Mouse (Mus musculus): ENCODE measurements around the gene Chn2. TPM values are rescaled to one million over a fixed set of nuclear protein-coding genes. Genes with fewer than 3 reads are reported as not detected.

The Chn2 gene
- polyA plus RNA-seq, 1 experiment: 8.5 TPM

GRCm38 (mm10) chr6:54325246-54325885, 286.0 kb downstream of the Chn2 start, which contains the start of gene Prr15:
Gene Prr15, plus strand, starts transcription at chr6:54325835.
- no peak for DNase-seq
- TF ChIP-seq CTCF (IDR thresholded peaks at IDR 0.05; ENCODE audit: insufficient read depth, low read length) (no peak), POLR2A (IDR thresholded peaks at IDR 0.05; ENCODE audit: borderline replicate concordance, extremely low read depth, low read depth, low read length) (no peak)
- H3K4me3 ChIP-seq (replicated peaks; ENCODE audit: extremely low read depth, low read depth, low read length): peak within 1 kb of the TSS; percentile 76
- WGBS: 15% methylated on average over 3 of the region's 3 CpGs
- no peaks in the 10 kb centered on the region; the same call in 1 of the 2 replicates for H3K4me1 ChIP-seq (ENCODE audit: control insufficient read depth, insufficient read depth, low read length)

DNA sequence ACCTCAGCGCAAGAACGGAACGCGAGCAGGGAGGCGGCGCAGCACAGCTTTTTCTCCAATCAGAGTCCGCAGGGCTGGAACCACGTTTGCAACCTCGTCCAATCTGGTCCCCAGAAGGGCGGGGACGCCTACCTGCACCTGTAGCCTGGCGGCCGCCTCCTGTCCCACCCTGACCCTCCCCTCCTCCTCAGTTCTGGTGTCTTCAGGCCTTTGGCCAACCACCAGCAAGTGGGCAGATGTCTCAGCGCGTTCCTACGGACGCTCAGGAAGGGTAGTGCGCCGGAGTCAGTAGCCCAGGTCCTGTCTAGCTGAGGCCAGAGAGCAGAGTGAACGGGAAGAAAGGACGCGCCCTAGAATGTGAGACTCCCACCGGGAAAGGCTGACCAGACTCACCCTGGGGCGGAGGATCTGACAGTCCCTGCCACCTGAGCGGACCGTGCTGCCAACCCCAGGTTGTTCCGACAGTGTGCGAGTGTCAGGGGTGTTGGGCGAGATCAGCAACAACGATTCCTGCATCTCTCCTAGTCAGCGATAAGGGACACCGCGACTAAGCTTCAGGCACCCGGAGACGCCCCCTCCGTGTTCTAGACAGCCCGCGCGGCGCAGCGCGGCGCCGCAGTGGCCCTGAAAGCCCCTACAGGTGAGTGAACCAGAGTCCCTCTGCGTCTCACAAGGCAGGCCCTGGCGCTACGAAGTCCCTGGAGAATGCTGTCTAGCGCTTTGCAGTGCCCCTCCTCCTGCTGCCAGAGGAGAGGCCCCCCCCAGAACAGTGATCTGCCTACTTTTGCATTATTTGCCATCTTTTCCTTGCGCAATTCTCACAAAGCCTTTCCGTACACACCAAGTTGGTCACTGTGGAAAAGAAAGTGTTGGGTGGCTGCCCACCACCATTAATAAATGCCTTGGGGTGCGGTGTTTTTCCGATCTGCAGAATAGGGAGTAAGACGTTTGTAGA, 287.6 kb downstream of the Chn2 start:
- DNase-seq: peak; percentile 59

DNA sequence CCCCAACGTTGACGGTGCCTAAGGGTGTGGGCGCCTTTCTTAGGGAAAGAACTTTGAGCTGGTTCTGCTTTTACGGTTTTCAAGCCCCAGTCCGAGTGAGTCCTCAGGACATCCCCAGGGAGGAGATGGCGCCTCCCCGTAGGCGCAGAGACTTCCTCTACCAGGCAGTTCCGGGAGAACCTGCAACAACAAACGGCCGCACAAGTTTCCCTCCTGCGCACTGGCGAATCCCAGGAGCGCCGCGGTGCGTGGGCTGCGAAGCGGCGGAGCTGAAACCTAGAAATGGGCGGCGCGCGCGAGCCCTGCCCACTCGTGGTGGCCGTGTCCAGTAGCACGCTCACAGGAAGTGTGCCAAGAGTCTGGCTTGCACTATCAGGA, 288.3 kb downstream of the Chn2 start:
- Histone ChIP-seq H3K4me3 (replicated peaks; ENCODE audit: extremely low read depth, low read depth, low read length) (peak overlapping the region; percentile 76), H3K4me1 (ENCODE audit: control insufficient read depth, insufficient read depth, low read length) (no peaks in the 10 kb centered on the region; the same call in 1 of the 2 replicates)
- peak; percentile 49 for DNase-seq
- peak; percentile 40; the same call in 1 of the 2 replicates for TF ChIP-seq POLR2A (IDR thresholded peaks at IDR 0.05; ENCODE audit: borderline replicate concordance, extremely low read depth, low read depth, low read length)
- no peak for TF ChIP-seq CTCF (IDR thresholded peaks at IDR 0.05; ENCODE audit: insufficient read depth, low read length)
- under 1% methylated on average over 28 of the region's 28 CpGs for WGBS

More for the DNA sequence above, 287.6 kb downstream of the Chn2 start:
- TF ChIP-seq CTCF (IDR thresholded peaks at IDR 0.05; ENCODE audit: insufficient read depth, low read length) (no peak), POLR2A (IDR thresholded peaks at IDR 0.05; ENCODE audit: borderline replicate concordance, extremely low read depth, low read depth, low read length) (peak; percentile 24; the same call in 1 of the 2 replicates)
- WGBS: 1% methylated on average over 53 of the region's 53 CpGs
- H3K4me1 ChIP-seq (ENCODE audit: control insufficient read depth, insufficient read depth, low read length): no peaks in the 10 kb centered on the region; the same call in 1 of the 2 replicates
- H3K4me3 ChIP-seq (replicated peaks; ENCODE audit: extremely low read depth, low read depth, low read length): peak overlapping the region; percentile 76

DNA sequence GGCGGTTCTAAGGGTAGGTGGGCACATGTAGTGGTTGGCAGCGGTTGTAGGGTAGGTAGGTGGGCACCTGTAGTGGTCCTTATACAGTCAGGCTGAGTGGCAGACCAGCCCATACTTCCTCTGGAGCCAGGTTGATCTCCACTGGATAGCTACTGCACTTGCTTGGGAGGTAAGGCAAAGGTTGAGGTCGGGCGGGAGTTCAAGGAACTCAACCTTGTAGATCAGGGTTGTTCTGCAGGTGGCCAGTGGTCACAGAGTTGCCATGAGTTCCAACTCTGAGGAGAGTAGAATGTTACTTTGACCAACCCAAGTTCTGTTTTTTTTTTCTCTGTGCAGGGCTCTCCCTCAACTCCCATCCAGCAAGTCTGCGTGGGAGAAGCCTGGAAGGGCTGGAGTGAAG, 289.4 kb downstream of the Chn2 start:
- Histone ChIP-seq H3K4me3 (replicated peaks; ENCODE audit: extremely low read depth, low read depth, low read length) (no peak overlapping the region), H3K4me1 (ENCODE audit: control insufficient read depth, insufficient read depth, low read length) (no peaks in the 10 kb centered on the region; the same call in 1 of the 2 replicates)
- TF ChIP-seq CTCF (IDR thresholded peaks at IDR 0.05; ENCODE audit: insufficient read depth, low read length): no peak
- no peak for TF ChIP-seq POLR2A (IDR thresholded peaks at IDR 0.05; ENCODE audit: borderline replicate concordance, extremely low read depth, low read depth, low read length)
- WGBS: 92% methylated on average over 5 of the region's 5 CpGs
- no peak for DNase-seq

- Histone ChIP-seq H3K4me3 (replicated peaks; ENCODE audit: extremely low read depth, low read depth, low read length) (no peak overlapping the region), H3K4me1 (ENCODE audit: control insufficient read depth, insufficient read depth, low read length) (no peaks in the 10 kb centered on the region; the same call in 1 of the 2 replicates)
- 78% methylated on average over 3 of the region's 3 CpGs for WGBS
- DNase-seq: no peak
- TF ChIP-seq CTCF (IDR thresholded peaks at IDR 0.05; ENCODE audit: insufficient read depth, low read length) (no peak), POLR2A (IDR thresholded peaks at IDR 0.05; ENCODE audit: borderline replicate concordance, extremely low read depth, low read depth, low read length) (no peak)
Measured at GRCm38 (mm10) chr6:54329598-54329997, 290.2 kb downstream of the Chn2 start.

- no peak for DNase-seq
- H3K4me1 ChIP-seq (ENCODE audit: control insufficient read depth, insufficient read depth, low read length): no peaks in the 10 kb centered on the region; the same call in 1 of the 2 replicates
- 84% methylated on average over 10 of the region's 10 CpGs for WGBS
- TF ChIP-seq CTCF (IDR thresholded peaks at IDR 0.05; ENCODE audit: insufficient read depth, low read length) (no peak), POLR2A (IDR thresholded peaks at IDR 0.05; ENCODE audit: borderline replicate concordance, extremely low read depth, low read depth, low read length) (no peak)
- H3K4me3 ChIP-seq (replicated peaks; ENCODE audit: extremely low read depth, low read depth, low read length): no peak overlapping the region
Measured at GRCm38 (mm10) chr6:54330166-54330565, 290.8 kb downstream of the Chn2 start.

- 62% methylated on average over 10 of the region's 10 CpGs for WGBS
- no peak overlapping the region for H3K4me3 ChIP-seq (replicated peaks; ENCODE audit: extremely low read depth, low read depth, low read length)
- DNase-seq: no peak
- H3K4me1 ChIP-seq (ENCODE audit: control insufficient read depth, insufficient read depth, low read length): no peaks in the 10 kb centered on the region; the same call in 1 of the 2 replicates
- TF ChIP-seq POLR2A (IDR thresholded peaks at IDR 0.05; ENCODE audit: borderline replicate concordance, extremely low read depth, low read depth, low read length) (no peak), CTCF (IDR thresholded peaks at IDR 0.05; ENCODE audit: insufficient read depth, low read length) (no peak)
Measured at GRCm38 (mm10) chr6:54331765-54332164, 292.4 kb downstream of the Chn2 start.

- DNase-seq: no peak
- WGBS: 63% methylated on average over 8 of the region's 8 CpGs
- TF ChIP-seq CTCF (IDR thresholded peaks at IDR 0.05; ENCODE audit: insufficient read depth, low read length): no peak
- TF ChIP-seq POLR2A (IDR thresholded peaks at IDR 0.05; ENCODE audit: borderline replicate concordance, extremely low read depth, low read depth, low read length): no peak
- Histone ChIP-seq H3K4me1 (ENCODE audit: control insufficient read depth, insufficient read depth, low read length) (no peaks in the 10 kb centered on the region; the same call in 1 of the 2 replicates), H3K4me3 (replicated peaks; ENCODE audit: extremely low read depth, low read depth, low read length) (no peak overlapping the region)
Measured at GRCm38 (mm10) chr6:54332203-54332602, 292.8 kb downstream of the Chn2 start.

DNA sequence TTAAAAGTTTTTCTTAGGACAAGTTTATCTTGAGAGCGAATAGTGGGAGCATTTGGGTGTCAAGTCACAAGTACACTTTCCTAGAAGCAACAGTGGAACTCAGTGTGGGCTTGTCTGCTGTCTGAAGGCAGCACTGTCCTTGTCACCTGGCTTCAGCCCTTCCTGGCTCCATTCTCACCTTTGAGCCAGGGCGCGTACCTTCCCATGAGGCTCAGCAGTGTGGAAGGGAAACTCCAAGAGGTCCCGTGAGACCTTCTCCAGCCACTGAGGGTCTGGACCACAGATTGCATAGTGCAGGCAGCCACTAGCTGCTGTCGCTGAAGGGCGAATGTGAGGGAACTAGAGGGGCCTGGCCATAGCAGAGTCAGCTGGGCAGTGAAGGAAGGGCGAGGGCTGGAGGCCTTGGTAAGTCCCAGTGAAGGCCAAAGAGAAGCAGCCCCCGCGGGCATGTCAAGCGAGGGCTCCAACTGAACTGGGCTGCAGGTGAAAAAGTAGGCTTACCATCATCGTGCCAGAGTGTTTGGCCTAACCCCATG, 293.8 kb downstream of the Chn2 start:
- WGBS: 81% methylated on average over 11 of the region's 11 CpGs

More for the DNA sequence above, 293.8 kb downstream of the Chn2 start:
- TF ChIP-seq POLR2A (IDR thresholded peaks at IDR 0.05; ENCODE audit: borderline replicate concordance, extremely low read depth, low read depth, low read length) (no peak), CTCF (IDR thresholded peaks at IDR 0.05; ENCODE audit: insufficient read depth, low read length) (no peak)
- Histone ChIP-seq H3K4me3 (replicated peaks; ENCODE audit: extremely low read depth, low read depth, low read length) (no peak overlapping the region), H3K4me1 (ENCODE audit: control insufficient read depth, insufficient read depth, low read length) (no peaks in the 10 kb centered on the region)
- no peak for DNase-seq

Measured in lung, adult 2 months (tissue).